Comparison of ENCODE assay signal across 10 mouse cellular contexts in genomic region chr3:141557072-141557471, GRCm38 (mm10).
"Had no signal": no experiment of that assay in that cellular context is flagged by ENCODE, and none has a peak within 500 bp of the region (broad histone marks: within the 10 kb centered on the region; RNA-seq: fewer than 3 reads in every experiment).

No protein-coding gene starts in this region.

- DNase-seq: lung, adult 18-20 months; lung, embryonic 14.5 days; lung, postnatal 10 days; lung, postnatal 4 days; midbrain, embryonic 14.5 days; right cerebral cortex, adult 18-20 months; right cerebral cortex, postnatal 14 days; thymus, adult 2 months; thymus, postnatal 25 days; thymus, postnatal 4 days had no signal
